Mouse (Mus musculus): ENCODE data around the gene Ttc25. TPM values are rescaled to one million over a fixed set of nuclear protein-coding genes. Genes with fewer than 3 reads are reported as not detected.

Ttc25 gene
- total RNA-seq (2021): 10 to 100 TPM in 1 of 2 experiments, 1 to 10 TPM in 1; 3.5 to 11.4 TPM
- polyA plus RNA-seq (2012; rRNA removed): 1.3 and 1.6 TPM in 2 replicates
- long read RNA-seq, partial matches to known transcripts: 0 of 5 reads
- long read RNA-seq, other reads (novel, unspliced or antisense): 4 of 5 reads

- peak; percentile 96 for DNase-seq
Observed at GRCm38 (mm10) chr11:100544832-100545745, at the start of gene Ttc25. Gene Ttc25, plus strand, starts transcription at chr11:100545607.

- no peak for DNase-seq
Observed at GRCm38 (mm10) chr11:100500241-100500640, 45.2 kb upstream of the Ttc25 start.

GRCm38 (mm10) chr11:100500651-100501050 lies 44.8 kb upstream of the Ttc25 start:
- no peak for DNase-seq

GRCm38 (mm10) chr11:100501321-100501720 lies 44.1 kb upstream of the Ttc25 start:
- DNase-seq: no peak

GRCm38 (mm10) chr11:100504990-100505660 lies 40.3 kb upstream of the Ttc25 start:
- no peak for DNase-seq

- DNase-seq: no peak
Observed at GRCm38 (mm10) chr11:100505997-100506396, 39.4 kb upstream of the Ttc25 start.

GRCm38 (mm10) chr11:100510556-100510955 lies 34.9 kb upstream of the Ttc25 start:
- DNase-seq: no peak

GRCm38 (mm10) chr11:100512384-100512783 lies 33.0 kb upstream of the Ttc25 start:
- peak; percentile 54 for DNase-seq

GRCm38 (mm10) chr11:100513716-100514115 lies 31.7 kb upstream of the Ttc25 start:
- DNase-seq: peak; percentile 88

- peak; percentile 91 for DNase-seq
Observed at GRCm38 (mm10) chr11:100515061-100515460, 30.3 kb upstream of the Ttc25 start.

- peak; percentile 56 for DNase-seq
Observed at GRCm38 (mm10) chr11:100515789-100516188, 29.6 kb upstream of the Ttc25 start.

- peak; percentile 86 for DNase-seq
Observed at GRCm38 (mm10) chr11:100516291-100516690, 29.1 kb upstream of the Ttc25 start.

GRCm38 (mm10) chr11:100518188-100518591 lies 27.2 kb upstream of the Ttc25 start:
- peak; percentile 56 for DNase-seq

GRCm38 (mm10) chr11:100519188-100519587 lies 26.2 kb upstream of the Ttc25 start:
- no peak for DNase-seq

GRCm38 (mm10) chr11:100520838-100521237 lies 24.6 kb upstream of the Ttc25 start:
- peak; percentile 93 for DNase-seq

- no peak for DNase-seq
Observed at GRCm38 (mm10) chr11:100524358-100524757, 21.0 kb upstream of the Ttc25 start.

- DNase-seq: peak; percentile 61
Observed at GRCm38 (mm10) chr11:100524987-100525630, 20.3 kb upstream of the Ttc25 start.

GRCm38 (mm10) chr11:100526052-100526816 lies 19.2 kb upstream of the Ttc25 start:
- DNase-seq: no peak

GRCm38 (mm10) chr11:100527066-100527457 lies 18.3 kb upstream of the Ttc25 start:
- DNase-seq: peak; percentile 76

GRCm38 (mm10) chr11:100527458-100528374 lies 17.7 kb upstream of the Ttc25 start, which contains the start of gene Acly:
Gene Acly, minus strand, starts transcription at chr11:100528000.
- peak; percentile 99 for DNase-seq

Measured in adrenal gland, adult 2 months (tissue).